Mouse (Mus musculus): ENCODE results near the gene Pxk. TPM values are rescaled to one million over a fixed set of nuclear protein-coding genes. Genes with fewer than 3 reads are reported as not detected.
A peak's percentile ranks its signal among the peaks of the same experiment; 100 is the strongest.

Gene Pxk
- polyA plus RNA-seq, 1 experiment from 2014 or later, result 29.4 TPM

- Histone ChIP-seq H3K27me3 (ENCODE audit: control insufficient read depth, insufficient read depth, low read length) (no peaks in the 10 kb centered on the region), H3K4me3 (ENCODE audit: low read depth, low read length) (no peak overlapping the region), H3K36me3 (ENCODE audit: control insufficient read depth, insufficient read depth, low read length) (peaks cover 10% of the 10 kb centered on the region; the same call in 1 of the 2 replicates), H3K4me2 (replicated peaks; ENCODE audit: low read depth) (no peak overlapping the region), H3K9ac (ENCODE audit: low read length) (no peak overlapping the region), H3K9me3 (ENCODE audit: control insufficient read depth, low read length) (no peaks in the 10 kb centered on the region), H3K4me1 (replicated peaks; ENCODE audit: control insufficient read depth, insufficient read depth) (no peaks in the 10 kb centered on the region), H3K27ac (replicated peaks) (no peak overlapping the region)
- ATAC-seq (ENCODE audit: low FRiP score, low TSS enrichment), result no peak
- no peak for DNase-seq (ENCODE audit: low spot score)
- no peak for TF ChIP-seq CTCF (IDR thresholded peaks at IDR 0.05; ENCODE audit: low read depth)
- no peak for TF ChIP-seq EP300 (optimal IDR thresholded peaks at IDR 0.05)
- 82% methylated on average over 23 of the region's 23 CpGs for WGBS
Measured at GRCm38 (mm10) chr14:8139724-8140710, 42.0 kb downstream of the Pxk start.

DNA sequence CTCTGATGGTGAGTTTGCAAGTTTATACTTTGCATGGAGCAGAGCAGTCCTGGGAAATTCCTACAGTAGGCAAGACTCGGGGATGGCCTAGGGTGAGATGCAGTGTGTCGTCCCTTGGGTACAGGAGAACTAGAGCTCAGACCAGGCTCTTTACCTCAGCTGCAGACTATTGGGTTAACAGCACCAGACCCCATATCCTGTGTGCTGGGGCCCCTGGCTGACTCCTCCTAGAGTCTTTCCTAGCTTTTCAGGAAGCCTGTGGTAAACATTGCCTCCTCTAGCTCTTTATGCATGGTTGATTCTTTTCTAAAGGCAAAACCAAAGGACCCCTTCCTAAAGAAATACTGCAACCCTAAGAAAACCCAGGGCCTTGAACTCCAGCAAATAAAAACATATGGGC lies 43.1 kb downstream of the Pxk start:
- TF ChIP-seq CTCF (IDR thresholded peaks at IDR 0.05; ENCODE audit: low read depth) (no peak), EP300 (optimal IDR thresholded peaks at IDR 0.05) (no peak)
- no peak for DNase-seq (ENCODE audit: low spot score)
- ATAC-seq (ENCODE audit: low FRiP score, low TSS enrichment), result no peak
- Histone ChIP-seq H3K4me2 (replicated peaks; ENCODE audit: low read depth) (no peak overlapping the region), H3K27me3 (ENCODE audit: control insufficient read depth, insufficient read depth, low read length) (no peaks in the 10 kb centered on the region), H3K4me3 (ENCODE audit: low read depth, low read length) (no peak overlapping the region), H3K4me1 (replicated peaks; ENCODE audit: control insufficient read depth, insufficient read depth) (no peaks in the 10 kb centered on the region), H3K36me3 (ENCODE audit: control insufficient read depth, insufficient read depth, low read length) (peaks cover 10% of the 10 kb centered on the region), H3K27ac (replicated peaks) (no peak overlapping the region), H3K9ac (ENCODE audit: low read length) (no peak overlapping the region), H3K9me3 (ENCODE audit: control insufficient read depth, low read length) (no peaks in the 10 kb centered on the region)
- 88% methylated on average over 2 of the region's 2 CpGs for WGBS

DNA sequence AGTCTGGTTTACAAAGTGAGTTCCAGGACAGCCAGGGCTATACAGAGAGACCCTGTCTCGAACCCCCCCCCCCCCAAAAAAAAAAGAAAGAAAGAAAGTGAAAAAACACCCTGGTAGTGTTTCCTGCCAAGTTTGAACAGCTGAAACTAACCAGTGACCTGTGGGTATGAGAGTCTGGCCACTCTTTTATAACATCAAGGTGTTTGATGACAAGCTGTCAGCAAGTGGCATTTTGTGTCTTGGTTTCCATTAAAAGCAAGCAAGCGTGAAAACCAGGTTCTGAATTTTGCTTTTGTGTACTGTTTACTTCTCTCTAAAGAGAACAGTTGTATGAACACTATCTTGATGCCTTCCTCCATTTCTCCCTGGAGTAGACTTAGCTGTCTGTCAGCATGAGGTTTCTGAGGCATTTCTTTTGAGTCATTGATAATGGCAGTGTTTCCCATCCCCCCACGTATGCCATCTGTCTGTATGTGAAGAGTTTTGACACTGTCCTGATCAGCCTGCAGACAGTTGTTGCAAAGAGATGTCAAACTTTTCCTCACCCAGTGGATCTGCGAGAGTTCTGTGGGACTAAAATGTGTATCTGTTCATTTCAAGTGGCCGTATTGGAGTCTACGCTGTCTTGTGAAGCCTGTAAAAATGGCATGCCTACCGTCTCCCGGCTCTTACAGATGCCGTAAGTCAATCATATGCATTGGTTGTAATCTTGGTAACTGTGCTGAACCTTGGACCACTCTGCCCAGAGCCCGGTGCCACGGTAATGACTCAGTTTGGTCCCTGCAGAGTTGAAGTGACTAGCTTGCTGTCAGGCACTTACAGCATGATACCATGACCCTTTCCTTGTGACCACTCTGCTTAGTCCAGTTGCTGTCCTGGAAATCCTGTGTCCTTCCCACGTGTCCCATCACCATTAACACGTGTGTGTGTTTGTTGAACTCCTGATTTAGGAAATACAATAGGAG lies 47.9 kb downstream of the Pxk start:
- Histone ChIP-seq H3K4me2 (replicated peaks; ENCODE audit: low read depth) (no peak overlapping the region), H3K9ac (ENCODE audit: low read length) (no peak overlapping the region), H3K27ac (replicated peaks) (peak overlapping the region; percentile 81), H3K9me3 (ENCODE audit: control insufficient read depth, low read length) (no peaks in the 10 kb centered on the region), H3K27me3 (ENCODE audit: control insufficient read depth, insufficient read depth, low read length) (no peaks in the 10 kb centered on the region), H3K4me3 (ENCODE audit: low read depth, low read length) (no peak overlapping the region), H3K4me1 (replicated peaks; ENCODE audit: control insufficient read depth, insufficient read depth) (no peaks in the 10 kb centered on the region), H3K36me3 (ENCODE audit: control insufficient read depth, insufficient read depth, low read length) (no peaks in the 10 kb centered on the region; the same call in none of the 2 replicates)
- WGBS, result 88% methylated on average over 13 of the region's 13 CpGs
- ATAC-seq (ENCODE audit: low FRiP score, low TSS enrichment) (peak; percentile 48), DNase-seq (ENCODE audit: low spot score) (peak; percentile 33)
- TF ChIP-seq CTCF (IDR thresholded peaks at IDR 0.05; ENCODE audit: low read depth) (no peak), EP300 (optimal IDR thresholded peaks at IDR 0.05) (no peak)

DNA sequence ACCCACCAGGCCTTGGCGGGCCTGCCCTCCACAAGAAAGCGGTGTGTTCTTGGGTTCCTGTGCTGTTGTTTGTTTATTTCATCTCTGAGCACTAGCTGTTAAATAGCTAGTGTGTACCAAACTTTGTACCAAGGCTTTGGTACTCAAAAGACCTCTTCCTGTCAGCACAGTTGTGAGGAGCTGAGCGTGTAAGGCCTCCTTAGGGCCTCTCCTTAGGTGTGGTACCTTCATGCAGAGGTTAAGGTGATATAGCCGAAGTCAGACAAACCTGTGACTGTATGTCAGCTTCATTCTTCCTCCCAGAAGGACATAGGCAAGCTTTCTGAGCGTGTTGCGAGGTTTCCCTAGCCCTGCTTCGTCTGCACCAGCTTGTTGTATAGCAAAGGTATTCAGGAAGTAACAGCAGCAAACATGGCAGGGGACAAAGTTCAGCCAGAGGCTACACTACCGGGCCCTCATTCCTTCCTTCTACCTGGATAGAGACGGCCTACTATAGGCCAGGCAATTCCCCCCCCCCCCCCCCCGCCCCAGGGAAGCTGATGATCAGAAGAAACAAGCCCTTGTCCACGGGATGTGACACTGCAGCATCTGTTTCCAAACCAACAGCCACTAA lies 48.7 kb downstream of the Pxk start:
- Histone ChIP-seq H3K36me3 (ENCODE audit: control insufficient read depth, insufficient read depth, low read length) (peaks cover 4% of the 10 kb centered on the region), H3K9me3 (ENCODE audit: control insufficient read depth, low read length) (no peaks in the 10 kb centered on the region), H3K4me2 (replicated peaks; ENCODE audit: low read depth) (no peak overlapping the region), H3K27me3 (ENCODE audit: control insufficient read depth, insufficient read depth, low read length) (no peaks in the 10 kb centered on the region), H3K27ac (replicated peaks) (peak overlapping the region; percentile 81), H3K9ac (ENCODE audit: low read length) (0 out of 2 replicates have a peak overlapping the region, but pooled peaks have one; percentile 2), H3K4me1 (replicated peaks; ENCODE audit: control insufficient read depth, insufficient read depth) (no peaks in the 10 kb centered on the region), H3K4me3 (ENCODE audit: low read depth, low read length) (no peak overlapping the region)
- ATAC-seq (ENCODE audit: low FRiP score, low TSS enrichment), result peak; percentile 96
- 73% methylated on average over 11 of the region's 11 CpGs for WGBS
- peak; percentile 74 for DNase-seq (ENCODE audit: low spot score)
- no peak for TF ChIP-seq CTCF (IDR thresholded peaks at IDR 0.05; ENCODE audit: low read depth)
- no peak for TF ChIP-seq EP300 (optimal IDR thresholded peaks at IDR 0.05)

- Histone ChIP-seq H3K27ac (replicated peaks) (no peak overlapping the region), H3K4me3 (ENCODE audit: low read depth, low read length) (no peak overlapping the region), H3K4me2 (replicated peaks; ENCODE audit: low read depth) (no peak overlapping the region), H3K4me1 (replicated peaks; ENCODE audit: control insufficient read depth, insufficient read depth) (no peaks in the 10 kb centered on the region), H3K36me3 (ENCODE audit: control insufficient read depth, insufficient read depth, low read length) (peaks cover 11% of the 10 kb centered on the region), H3K9ac (ENCODE audit: low read length) (no peak overlapping the region), H3K27me3 (ENCODE audit: control insufficient read depth, insufficient read depth, low read length) (no peaks in the 10 kb centered on the region), H3K9me3 (ENCODE audit: control insufficient read depth, low read length) (no peaks in the 10 kb centered on the region)
- ATAC-seq (ENCODE audit: low FRiP score, low TSS enrichment), result no peak
- WGBS, result 80% methylated on average over 8 of the region's 8 CpGs
- TF ChIP-seq CTCF (IDR thresholded peaks at IDR 0.05; ENCODE audit: low read depth) (no peak), EP300 (optimal IDR thresholded peaks at IDR 0.05) (no peak)
- no peak for DNase-seq (ENCODE audit: low spot score)
Measured at GRCm38 (mm10) chr14:8148842-8149241, 50.8 kb downstream of the Pxk start.

Measured in stomach, postnatal 0 days (tissue).